Mouse (Mus musculus) fat pad, adult 2 months (tissue): ENCODE measurements around the gene Opalin.

Experiments
- DNase-seq: peaks from one replicate; pipeline ENCODE4 v3.0.0-alpha.2; 2011; ENCODE audit warnings: low read depth, low spot score; ENCODE audit errors: extremely low read depth

Gene Opalin

DNA sequence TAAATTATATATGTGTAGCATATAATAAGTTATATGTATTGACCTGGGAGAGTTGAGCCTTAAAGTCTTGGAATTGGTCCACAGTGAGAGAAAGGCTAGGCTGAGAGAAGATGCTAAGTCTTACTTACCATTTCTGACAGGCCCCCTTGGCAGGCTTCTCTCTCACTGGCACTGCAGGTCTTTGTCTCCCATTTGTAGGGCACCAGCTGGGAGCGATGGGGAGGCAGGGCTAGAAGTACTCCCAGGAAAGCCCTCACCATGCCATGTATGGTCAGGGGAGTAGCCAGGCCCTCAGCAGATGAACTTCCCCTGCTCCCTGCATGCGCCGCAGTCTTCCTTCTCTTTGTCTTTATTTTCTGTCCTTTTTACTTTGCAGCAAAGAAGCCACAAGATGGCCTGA, at the start of gene Opalin:
Opalin (minus strand) TSS at position 208 of the 400 bp plus-strand sequence.
- no peak for DNase-seq

GRCm38 (mm10) chr19:41123009-41123408, 46.1 kb upstream of the Opalin start:
- DNase-seq, result no peak

- no peak for DNase-seq
These were observed 43.0 kb upstream of the Opalin start for GRCm38 (mm10) chr19:41119924-41120323.

DNA sequence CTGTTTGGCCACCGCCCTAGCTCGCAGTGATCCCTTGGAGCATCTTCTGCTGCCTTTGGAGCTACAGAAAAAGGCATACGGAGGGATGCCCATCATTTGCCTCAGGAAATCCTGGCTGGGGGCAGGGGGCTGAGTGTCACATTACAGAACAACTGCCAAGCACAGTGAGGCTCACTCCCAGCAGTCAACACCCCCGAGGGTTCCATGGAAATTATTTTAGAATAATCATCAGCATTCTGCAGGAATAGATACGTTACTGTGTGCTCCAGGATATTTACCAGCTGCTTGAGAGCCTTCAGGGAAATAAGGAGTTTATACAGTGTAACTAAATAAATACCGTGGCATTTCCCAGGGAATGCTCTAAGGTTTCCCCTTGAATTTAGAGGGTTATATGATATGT, 41.4 kb upstream of the Opalin start:
- DNase-seq, result no peak

GRCm38 (mm10) chr19:41117334-41117733, 40.4 kb upstream of the Opalin start:
- peak; percentile 51 for DNase-seq

DNA sequence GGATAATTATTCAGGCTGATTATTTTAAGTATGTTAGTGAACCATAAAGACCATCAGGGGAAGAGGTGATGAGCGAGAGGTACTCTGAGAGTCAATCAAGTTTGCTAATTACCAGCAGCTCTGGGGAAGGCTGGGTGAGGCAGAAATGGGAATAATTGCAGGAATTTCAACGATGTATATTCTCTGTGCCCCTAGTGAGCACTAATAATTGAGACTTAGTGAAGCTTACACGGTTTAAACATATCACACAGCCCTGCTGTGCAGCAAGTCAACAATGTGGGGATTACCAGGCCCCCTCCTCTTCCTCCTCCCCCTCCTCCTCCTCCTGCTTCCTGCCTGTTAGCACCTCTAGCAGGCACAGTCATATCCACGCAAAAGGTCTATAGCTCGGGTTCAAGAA, 37.7 kb upstream of the Opalin start:
- no peak for DNase-seq

GRCm38 (mm10) chr19:41113911-41114531, 37.1 kb upstream of the Opalin start:
- no peak for DNase-seq

DNA sequence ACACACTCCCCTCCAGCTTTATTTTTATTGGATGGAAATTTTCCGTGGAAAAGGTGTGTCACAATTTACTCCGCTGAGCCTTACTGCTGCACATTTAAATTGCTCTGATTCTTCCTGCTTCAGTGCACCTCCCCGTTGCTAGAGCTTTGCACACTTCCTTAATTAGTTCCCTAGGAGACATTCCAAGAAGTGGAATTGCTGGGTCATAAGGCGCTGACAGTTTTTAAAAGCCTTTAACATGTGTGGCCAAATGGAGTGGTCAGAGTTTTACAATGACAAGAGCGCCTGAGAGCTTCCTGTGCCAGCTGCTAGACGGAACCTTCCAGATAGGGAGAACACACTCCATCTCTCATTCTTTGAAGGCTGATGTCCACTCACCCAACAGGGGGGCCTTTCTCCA, 35.7 kb upstream of the Opalin start:
- no peak for DNase-seq

GRCm38 (mm10) chr19:41109991-41110390, 33.1 kb upstream of the Opalin start:
- no peak for DNase-seq

- peak; percentile 34 for DNase-seq
These were observed 32.6 kb upstream of the Opalin start for GRCm38 (mm10) chr19:41109496-41109895.

- DNase-seq, result no peak
These were observed 31.8 kb upstream of the Opalin start for GRCm38 (mm10) chr19:41108666-41109065.

GRCm38 (mm10) chr19:41107530-41107929, 30.6 kb upstream of the Opalin start:
- no peak for DNase-seq

DNA sequence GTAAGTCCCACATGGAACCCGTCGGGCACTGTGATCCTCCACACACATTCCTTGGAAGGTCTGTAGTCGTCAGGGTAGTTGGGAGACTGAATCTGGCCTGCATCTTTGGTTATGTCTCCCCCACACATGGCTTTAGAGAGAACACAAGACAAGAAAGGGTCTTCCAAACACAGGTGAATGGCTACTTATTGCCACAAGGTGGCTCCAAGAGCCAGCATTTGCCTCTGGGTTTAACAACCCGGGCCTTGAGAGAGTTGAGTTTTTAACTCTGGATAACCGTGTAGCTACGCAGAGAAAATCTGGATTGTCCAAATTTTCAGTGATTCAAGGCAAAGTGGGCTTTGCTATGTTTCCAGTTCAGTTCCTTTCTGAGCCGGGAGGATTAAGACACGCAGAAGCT, 28.0 kb upstream of the Opalin start:
- no peak for DNase-seq

- DNase-seq, result peak; percentile 33
These were observed 24.5 kb upstream of the Opalin start for GRCm38 (mm10) chr19:41101390-41101789.

DNA sequence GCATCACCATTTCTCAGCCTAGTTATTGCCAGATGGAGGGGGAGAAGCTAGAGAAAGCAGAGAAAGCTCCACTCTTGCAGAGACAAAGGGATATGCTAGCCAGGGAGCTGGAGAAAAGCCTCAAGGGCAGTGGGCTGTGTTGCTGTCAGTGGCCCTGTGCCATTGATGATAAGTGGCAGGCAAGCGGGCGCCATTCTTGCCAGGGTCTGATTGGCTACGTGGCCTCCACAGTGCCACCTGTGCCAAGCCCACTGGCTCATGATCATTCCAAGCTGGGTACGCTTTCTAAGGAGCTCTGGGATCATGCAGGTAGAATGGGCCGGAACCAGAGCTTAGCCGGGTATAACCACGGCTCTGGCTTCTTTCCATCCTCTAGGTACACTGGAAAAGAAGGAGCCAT, 23.9 kb upstream of the Opalin start:
- no peak for DNase-seq

- no peak for DNase-seq
These were observed 20.1 kb upstream of the Opalin start for GRCm38 (mm10) chr19:41097038-41097437.

DNA sequence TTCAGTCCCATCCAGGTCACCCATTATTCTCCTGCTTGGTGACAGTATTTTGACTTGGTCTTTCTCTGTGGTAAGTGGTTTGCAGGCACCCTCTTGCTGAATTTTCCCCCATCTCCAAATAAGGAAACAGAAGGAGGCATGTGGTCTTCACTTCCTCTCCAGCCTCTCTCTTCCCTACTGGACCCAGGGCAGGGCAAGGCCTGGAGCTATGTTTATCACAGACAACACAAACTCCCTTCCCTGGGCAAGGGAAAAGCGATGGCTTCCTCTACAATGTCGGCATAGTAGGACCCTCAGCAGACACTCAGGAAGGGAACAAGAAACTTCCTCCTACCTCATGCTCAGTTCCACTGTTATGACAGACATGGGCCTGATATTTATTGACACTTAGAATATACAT, 15.0 kb upstream of the Opalin start:
- no peak for DNase-seq

DNA sequence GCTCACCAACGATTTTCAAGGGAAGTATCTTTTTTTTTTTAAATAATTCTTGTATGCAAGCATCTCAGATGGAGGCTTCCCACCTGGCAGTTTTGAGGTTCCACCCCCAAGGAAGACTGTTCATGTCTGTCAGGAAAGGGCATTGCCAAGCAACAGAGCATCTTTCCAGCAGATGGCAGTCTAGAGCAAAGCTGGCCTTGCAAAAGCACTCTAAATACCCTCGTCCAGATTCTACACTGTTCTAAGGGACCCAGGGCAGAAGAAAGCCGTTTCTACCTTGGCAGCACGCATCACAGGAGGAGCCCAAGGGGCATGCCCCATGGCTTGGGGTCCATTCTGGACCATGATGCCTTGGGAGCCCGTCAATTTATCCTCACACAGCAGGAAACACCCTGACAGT, 12.9 kb upstream of the Opalin start:
- DNase-seq, result no peak

- DNase-seq, result no peak
These were observed 11.6 kb upstream of the Opalin start for GRCm38 (mm10) chr19:41088491-41088890.

DNA sequence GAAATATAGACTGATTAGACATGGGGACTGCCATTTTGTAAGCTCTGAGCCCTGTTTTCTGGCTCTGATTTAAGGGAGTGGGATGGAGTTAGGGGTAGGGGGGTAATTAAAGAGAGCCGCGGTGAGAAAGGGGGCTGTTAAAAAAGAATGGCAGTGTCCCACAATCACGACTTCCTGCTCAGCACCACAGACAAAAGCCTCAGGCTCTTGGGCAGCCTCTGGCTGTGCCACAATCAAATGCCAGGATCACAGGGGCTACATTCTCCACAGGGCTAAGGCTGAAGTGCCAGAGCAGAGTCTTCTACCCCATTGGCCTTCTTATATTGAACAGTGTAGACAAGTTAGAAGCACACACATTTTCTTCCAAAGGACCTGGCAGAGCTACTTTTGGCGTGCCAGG, 11.0 kb upstream of the Opalin start:
- DNase-seq, result no peak

DNA sequence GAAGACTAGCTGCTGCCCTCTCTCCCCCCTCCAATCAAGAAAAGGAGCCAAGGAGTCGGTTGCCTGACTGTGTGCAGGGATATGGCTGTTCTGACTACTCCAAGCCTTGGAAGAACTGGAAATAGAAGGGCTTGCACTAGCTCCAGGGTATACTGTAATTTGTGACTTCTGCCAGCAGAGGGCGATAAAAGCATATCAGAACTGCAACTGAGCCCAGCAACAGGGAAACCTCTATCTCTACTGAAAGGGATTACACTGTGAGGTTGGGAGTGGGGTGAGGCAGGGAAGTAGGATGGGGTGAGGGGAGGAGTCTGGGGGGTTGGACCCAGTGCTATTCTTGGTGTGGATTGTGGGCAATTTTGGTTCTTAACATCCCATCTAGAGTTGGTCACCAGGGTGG, 9.8 kb upstream of the Opalin start:
- DNase-seq, result no peak

DNA sequence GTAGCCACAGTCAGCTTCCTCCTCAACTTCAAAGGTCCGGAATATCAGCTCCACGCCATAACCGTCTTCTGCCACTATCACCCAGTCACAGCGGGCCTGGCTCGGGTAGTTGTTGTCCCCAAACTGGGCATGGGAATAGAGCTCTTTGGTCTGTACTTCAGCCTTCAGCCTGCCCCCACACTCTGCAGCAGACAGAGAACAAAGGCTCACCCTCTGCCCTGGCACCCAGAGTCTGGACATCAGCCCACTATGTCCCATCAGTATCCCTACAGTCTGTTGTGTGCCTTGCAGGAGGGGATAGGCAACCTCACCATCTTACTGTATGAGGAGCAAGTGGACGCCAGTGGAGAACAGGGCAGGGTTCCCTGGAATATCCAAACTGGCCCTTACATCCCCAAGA, 9.4 kb upstream of the Opalin start:
- DNase-seq, result no peak

DNA sequence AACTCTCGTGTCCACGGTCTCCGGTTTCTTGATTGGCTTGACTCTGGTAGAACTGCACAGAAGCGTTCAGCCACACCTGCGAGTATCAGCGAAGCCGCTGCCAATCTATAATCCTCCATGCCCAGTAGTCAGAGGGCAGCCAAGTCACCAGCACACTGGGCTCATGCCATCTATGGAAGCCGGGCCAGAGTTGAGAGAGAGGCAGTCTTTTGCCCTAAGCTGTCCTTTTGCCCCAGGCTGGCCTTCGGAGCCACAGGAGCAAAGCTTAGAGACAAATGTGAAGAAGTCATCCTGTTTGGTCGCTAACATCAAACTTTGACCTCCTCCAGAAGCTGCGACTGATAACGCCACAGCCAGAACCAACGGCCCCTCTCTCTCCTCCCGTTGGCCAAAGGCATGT, 6.7 kb upstream of the Opalin start:
- DNase-seq, result no peak
